Mouse (Mus musculus) testis, adult 2 months (tissue): ENCODE measurements around the gene Rpl37.

Experiments used
- CTCF ChIP-seq: fragments of 200-500 bp; IDR thresholded peaks from 2 replicates; pipeline ENCODE4 v1.5.1; 2012; ENCODE audit warnings: low read depth, mild to moderate bottlenecking, inconsistent platforms, low read length, moderate library complexity; ENCODE audit not compliant: control insufficient read depth, insufficient read depth, insufficient replicate concordance
- POLR2A ChIP-seq: fragments of 200-500 bp; IDR thresholded peaks from 2 replicates; pipeline ENCODE4 v1.6.1; 2012; ENCODE audit warnings: low read depth, mild to moderate bottlenecking, inconsistent platforms, low read length, moderate library complexity; ENCODE audit not compliant: control insufficient read depth

DNA sequence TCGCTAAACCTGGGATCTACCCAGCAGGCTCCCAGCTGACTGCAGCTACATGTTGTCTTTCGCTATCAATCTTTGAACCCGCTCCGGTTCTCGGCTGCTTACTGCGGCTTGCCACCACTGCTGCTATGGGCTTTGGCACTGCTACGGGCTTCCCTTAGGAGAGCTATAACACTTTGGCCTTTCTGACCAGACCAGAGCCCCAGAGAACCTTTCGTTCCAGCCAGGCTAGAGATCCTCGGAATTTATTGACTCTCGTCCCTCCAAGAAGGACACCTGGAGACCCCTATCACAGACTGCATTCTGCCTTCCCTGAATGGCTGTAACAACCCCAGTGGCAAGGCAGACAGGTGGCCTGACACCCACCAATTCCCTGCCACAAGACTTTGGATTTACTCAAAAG lies 26.3 kb upstream of the Rpl37 start:
- TF ChIP-seq CTCF (no peak), POLR2A (no peak)
